Mouse (Mus musculus) cerebellum, adult 9-10 months (tissue): Measurements from ENCODE around the gene Zbtb7a.

Experiments used
- DNase-seq: peaks from one replicate; pipeline ENCODE4 v3.0.0; 2022

Zbtb7a gene

DNA sequence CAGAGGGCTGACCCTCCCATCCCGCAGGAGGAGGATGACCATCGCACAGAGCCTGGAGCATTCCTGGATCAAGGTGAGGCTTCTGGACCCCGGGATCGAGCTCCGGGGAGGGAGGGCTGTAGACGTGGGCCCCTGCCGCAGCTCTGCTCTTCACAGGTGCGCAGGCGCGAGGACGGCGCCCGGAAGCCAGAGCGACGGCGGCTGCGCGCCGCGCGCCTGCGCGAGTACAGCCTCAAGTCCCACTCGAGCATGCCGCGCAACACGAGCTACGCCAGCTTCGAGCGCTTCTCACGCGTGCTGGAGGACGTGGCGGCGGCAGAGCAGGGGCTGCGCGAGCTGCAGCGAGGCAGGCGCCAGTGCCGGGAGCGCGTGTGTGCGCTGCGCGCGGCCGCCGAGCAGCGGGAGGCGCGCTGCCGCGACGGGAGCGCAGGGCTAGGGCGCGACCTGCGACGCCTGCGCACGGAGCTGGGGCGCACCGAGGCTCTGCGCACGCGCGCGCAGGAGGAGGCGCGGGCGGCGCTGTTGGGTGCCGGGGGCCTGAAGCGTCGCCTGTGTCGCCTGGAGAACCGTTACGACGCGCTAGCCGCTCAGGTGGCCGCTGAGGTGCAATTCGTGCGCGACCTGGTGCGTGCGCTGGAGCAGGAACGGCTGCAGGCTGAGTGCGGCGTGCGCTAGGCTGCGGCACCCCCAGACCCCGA is 57.4 kb downstream of the Zbtb7a start:
- DNase-seq = peak; percentile 87

DNA sequence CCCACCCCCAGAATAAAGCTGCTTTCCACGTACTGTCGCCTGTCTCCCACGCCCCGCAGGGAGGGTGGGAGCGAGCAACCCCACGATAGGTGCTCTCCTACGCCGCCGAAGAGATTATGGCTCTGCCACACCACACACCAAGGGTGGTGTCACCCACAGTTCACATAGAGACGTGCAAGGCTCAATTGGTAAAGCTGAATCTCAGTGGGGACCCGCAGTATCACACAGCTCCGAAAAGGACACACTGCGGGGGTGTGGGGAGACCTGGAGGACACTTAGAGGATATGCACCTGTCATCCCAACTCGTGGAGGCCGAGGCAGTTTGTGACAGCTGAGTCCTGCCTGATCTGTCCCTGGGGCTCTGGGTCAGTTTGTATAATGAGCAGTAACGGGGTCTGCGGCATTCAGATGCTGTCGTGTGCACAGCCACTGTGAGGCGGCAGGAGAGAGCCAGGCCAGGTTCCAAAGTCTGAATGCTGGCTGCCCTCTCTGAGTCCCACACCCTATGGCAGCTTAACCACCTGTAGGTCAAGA is 58.0 kb downstream of the Zbtb7a start:
- peak; percentile 76 for DNase-seq

DNA sequence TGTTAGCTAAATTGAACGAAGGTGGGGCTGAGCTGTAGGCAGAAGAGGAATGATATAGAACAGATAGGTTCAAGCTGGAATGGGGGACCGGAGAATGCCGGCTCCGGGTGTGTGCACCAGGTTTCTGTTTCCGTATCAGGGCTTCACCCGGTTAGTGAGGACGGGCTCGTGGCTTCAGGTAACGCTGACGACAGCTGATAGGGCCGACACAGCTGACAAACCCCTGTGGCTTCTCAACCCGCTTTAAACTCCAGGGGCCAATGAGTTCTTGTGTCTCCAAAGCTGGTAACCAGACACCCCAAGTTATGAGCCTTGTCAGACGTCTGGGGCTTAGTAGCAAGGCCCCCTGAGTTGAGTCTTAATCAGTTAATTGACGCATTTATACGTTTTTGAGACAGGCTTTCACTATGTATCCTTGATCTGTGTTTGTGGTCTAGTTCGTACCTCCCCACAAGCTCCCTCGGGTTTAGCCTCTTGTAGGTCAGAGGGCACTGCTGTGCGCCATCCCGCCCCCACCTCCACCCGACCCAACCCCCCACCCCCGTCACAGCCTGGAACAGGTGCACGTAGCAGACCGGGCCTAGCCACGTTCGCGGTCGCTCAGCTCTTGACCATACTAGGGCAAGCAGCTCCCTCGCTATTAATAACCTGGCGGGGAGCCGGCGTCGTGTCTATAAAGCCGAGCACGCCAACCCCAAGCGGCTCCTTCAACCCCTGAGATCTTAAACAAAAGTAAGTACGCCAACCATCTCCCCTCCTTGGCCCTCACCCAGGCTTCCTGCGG is 59.2 kb downstream of the Zbtb7a start:
- DNase-seq = peak; percentile 40

DNA sequence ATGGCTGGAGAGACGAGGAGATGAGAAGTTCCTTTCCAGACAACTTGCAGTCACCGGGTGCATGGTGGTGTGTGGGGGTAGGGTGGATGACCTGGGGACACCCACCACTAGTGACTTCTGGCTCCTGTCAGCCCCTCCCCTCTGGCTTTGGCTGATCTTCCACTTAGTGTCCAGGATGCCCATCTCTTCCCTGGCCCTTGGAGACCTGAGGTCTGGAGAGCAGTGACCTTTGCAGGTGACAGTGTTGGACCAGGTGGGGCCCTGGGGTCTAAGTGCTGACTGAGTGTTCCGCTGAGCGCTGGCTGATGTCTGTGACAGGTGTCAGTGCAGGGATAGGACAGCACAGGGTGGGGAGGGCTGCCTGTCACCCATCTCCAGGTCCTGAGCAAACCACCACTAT is 60.3 kb downstream of the Zbtb7a start:
- DNase-seq = peak; percentile 43

GRCm38 (mm10) chr10:81196470-81197065 is 61.5 kb downstream of the Zbtb7a start:
- no peak for DNase-seq

- DNase-seq = no peak
Observed at GRCm38 (mm10) chr10:81197305-81197704, 62.3 kb downstream of the Zbtb7a start.

DNA sequence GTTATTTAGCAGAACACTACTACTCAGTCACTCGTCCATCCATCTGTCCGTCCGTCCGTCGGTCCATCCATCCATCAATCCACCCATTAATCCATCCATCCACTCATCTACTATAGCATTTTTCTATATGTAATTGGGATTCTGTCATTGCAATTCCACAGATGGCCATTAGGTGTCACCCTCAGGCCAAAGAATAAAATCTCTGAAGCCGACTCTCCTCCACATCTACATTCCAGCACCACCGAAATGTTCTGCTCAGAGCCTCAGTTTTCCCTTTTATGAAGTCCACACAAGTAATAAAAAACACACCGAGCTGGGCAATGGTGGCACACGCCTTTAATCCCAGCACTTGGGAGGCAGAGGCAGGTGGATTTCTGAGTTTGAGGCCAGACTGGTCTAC is 63.2 kb downstream of the Zbtb7a start:
- DNase-seq = peak; percentile 85

- no peak for DNase-seq
Observed at GRCm38 (mm10) chr10:81198990-81199389, 64.0 kb downstream of the Zbtb7a start.

DNA sequence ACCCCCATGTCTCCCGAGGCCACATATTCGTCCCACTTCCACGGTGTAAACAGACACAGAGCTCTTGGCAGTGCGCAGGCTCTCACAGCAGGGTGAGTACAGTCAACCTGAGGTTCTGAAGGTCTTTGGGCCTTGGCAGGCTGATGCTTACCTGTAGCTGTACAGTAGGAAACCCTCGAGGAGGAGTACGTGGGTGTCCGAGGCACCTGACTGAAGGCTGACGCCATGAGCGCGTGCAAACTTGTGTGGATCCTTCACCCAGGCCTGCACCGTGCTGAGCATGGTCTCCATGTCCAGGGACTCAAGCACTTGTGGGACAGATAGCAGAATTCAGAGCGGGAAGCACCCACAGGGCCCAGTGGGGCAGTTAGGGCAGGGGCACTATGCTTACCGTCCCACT is 65.1 kb downstream of the Zbtb7a start:
- no peak for DNase-seq

DNA sequence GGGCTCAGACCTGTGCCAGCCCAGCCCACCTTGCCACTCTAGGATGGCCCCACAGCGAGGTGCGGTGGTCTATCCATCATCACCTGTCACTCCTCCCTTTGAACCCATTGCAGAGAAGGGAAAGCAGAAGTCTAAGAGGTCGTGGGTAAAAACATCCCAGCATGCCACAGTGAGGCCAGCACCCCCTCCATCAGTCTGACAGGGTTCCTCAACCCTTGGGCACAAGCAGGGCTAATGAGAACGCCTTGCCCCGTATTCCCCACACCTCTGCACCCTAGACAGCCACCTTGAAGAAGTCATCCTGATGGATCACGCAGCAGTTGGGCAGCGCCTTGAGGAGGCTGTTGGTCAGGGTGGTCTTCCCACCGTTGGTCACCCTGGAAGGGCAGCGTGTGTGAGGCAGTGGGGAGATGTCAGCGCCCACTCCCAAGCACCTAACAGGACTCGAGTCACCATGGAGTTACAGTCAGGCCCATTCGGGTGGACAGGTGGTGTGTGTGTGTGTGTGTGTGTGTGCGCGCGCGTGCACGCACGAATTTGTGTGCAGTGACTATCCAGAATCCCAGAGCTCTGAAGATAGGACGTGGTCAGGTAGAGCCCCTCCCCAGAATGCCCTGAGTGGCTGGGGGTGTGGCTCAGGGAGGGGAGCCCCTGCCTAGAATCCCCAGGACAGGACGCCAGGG is 65.7 kb downstream of the Zbtb7a start:
- no peak for DNase-seq

GRCm38 (mm10) chr10:81201807-81202758 is 67.1 kb downstream of the Zbtb7a start, which contains the start of gene Nmrk2:
Gene Nmrk2, minus strand, starts transcription at chr10:81202051.
- DNase-seq = no peak
